Mouse (Mus musculus): Measurements from ENCODE around the gene Mast4. TPM values are rescaled to one million over a fixed set of nuclear protein-coding genes. Genes with fewer than 3 reads are reported as not detected.
A peak's percentile ranks its signal among the peaks of the same experiment; 100 is the strongest.

The Mast4 gene
- polyA plus RNA-seq, 1 experiment from 2014 or later: 41.1 TPM

- no peak overlapping the region for H3K9ac ChIP-seq
- no peak for ATAC-seq (replicated peaks)
- H3K9me3 ChIP-seq: no peaks in the 10 kb centered on the region
- H3K4me3 ChIP-seq: no peak overlapping the region
- H3K36me3 ChIP-seq (replicated peaks): no peaks in the 10 kb centered on the region
- H3K27me3 ChIP-seq (replicated peaks): no peaks in the 10 kb centered on the region
- H3K4me2 ChIP-seq: no peak overlapping the region
- H3K4me1 ChIP-seq: no peaks in the 10 kb centered on the region
- H3K27ac ChIP-seq: no peak overlapping the region
Measured at GRCm38 (mm10) chr13:102914800-102915199, 419.5 kb downstream of the Mast4 start.

GRCm38 (mm10) chr13:102913919-102914318 is 420.4 kb downstream of the Mast4 start:
- WGBS: 80% methylated on average over 2 of the region's 2 CpGs
- no peak for ATAC-seq (replicated peaks)

GRCm38 (mm10) chr13:102912867-102913266 is 421.4 kb downstream of the Mast4 start:
- no peaks in the 10 kb centered on the region for H3K36me3 ChIP-seq (replicated peaks)
- H3K4me3 ChIP-seq: no peak overlapping the region
- H3K27ac ChIP-seq: 0 out of 2 replicates have a peak overlapping the region, but pooled peaks have one; percentile 8
- H3K4me2 ChIP-seq: no peak overlapping the region
- WGBS: 78% methylated on average over 12 of the region's 12 CpGs
- 0 out of 2 replicates have a peak, but pooled peaks have one; percentile 17 for ATAC-seq (replicated peaks)
- H3K4me1 ChIP-seq: no peaks in the 10 kb centered on the region
- no peak overlapping the region for H3K9ac ChIP-seq
- H3K27me3 ChIP-seq (replicated peaks): no peaks in the 10 kb centered on the region
- no peaks in the 10 kb centered on the region for H3K9me3 ChIP-seq

More at GRCm38 (mm10) chr13:102913919-102914318, 420.4 kb downstream of the Mast4 start:
- H3K36me3 ChIP-seq (replicated peaks): no peaks in the 10 kb centered on the region
- no peaks in the 10 kb centered on the region for H3K4me1 ChIP-seq
- H3K27ac ChIP-seq: no peak overlapping the region
- no peak overlapping the region for H3K9ac ChIP-seq
- H3K4me3 ChIP-seq: no peak overlapping the region
- H3K9me3 ChIP-seq: no peaks in the 10 kb centered on the region
- no peaks in the 10 kb centered on the region for H3K27me3 ChIP-seq (replicated peaks)
- H3K4me2 ChIP-seq: no peak overlapping the region

- no peak for ATAC-seq (replicated peaks)
- Histone ChIP-seq H3K9ac (no peak overlapping the region), H3K9me3 (no peaks in the 10 kb centered on the region), H3K36me3 (replicated peaks) (no peaks in the 10 kb centered on the region), H3K4me2 (no peak overlapping the region), H3K27me3 (replicated peaks) (no peaks in the 10 kb centered on the region), H3K27ac (no peak overlapping the region), H3K4me1 (peaks cover 10% of the 10 kb centered on the region), H3K4me3 (no peak overlapping the region)
- WGBS: 94% methylated on average over 5 of the region's 5 CpGs
Measured at GRCm38 (mm10) chr13:102909654-102910418, 424.5 kb downstream of the Mast4 start.

GRCm38 (mm10) chr13:102906661-102907009 is 427.7 kb downstream of the Mast4 start:
- Histone ChIP-seq H3K36me3 (replicated peaks) (no peaks in the 10 kb centered on the region), H3K27ac (peak overlapping the region; percentile 82), H3K4me2 (peak overlapping the region; percentile 83), H3K4me3 (peak overlapping the region; percentile 49), H3K27me3 (replicated peaks) (no peaks in the 10 kb centered on the region), H3K4me1 (peaks cover 10% of the 10 kb centered on the region), H3K9me3 (no peaks in the 10 kb centered on the region), H3K9ac (peak overlapping the region; percentile 47)
- no peak for ATAC-seq (replicated peaks)
- 3% methylated on average over 9 of the region's 9 CpGs for WGBS

- peak overlapping the region; percentile 82 for H3K27ac ChIP-seq
- peak overlapping the region; percentile 83 for H3K4me2 ChIP-seq
- peak overlapping the region; percentile 49 for H3K4me3 ChIP-seq
- under 1% methylated on average over 16 of the region's 16 CpGs for WGBS
- ATAC-seq (replicated peaks): peak; percentile 95
- H3K36me3 ChIP-seq (replicated peaks): no peaks in the 10 kb centered on the region
- peaks cover 10% of the 10 kb centered on the region for H3K4me1 ChIP-seq
- no peaks in the 10 kb centered on the region for H3K27me3 ChIP-seq (replicated peaks)
- no peaks in the 10 kb centered on the region for H3K9me3 ChIP-seq
- peak overlapping the region; percentile 47 for H3K9ac ChIP-seq
Measured at GRCm38 (mm10) chr13:102906004-102906660, 428.2 kb downstream of the Mast4 start.

- Histone ChIP-seq H3K27ac (peak overlapping the region; percentile 82; the same call in 1 of the 2 replicates), H3K9ac (peak overlapping the region; percentile 47), H3K27me3 (replicated peaks) (no peaks in the 10 kb centered on the region), H3K36me3 (replicated peaks) (no peaks in the 10 kb centered on the region), H3K4me1 (peaks cover 10% of the 10 kb centered on the region), H3K9me3 (no peaks in the 10 kb centered on the region), H3K4me3 (peak overlapping the region; percentile 49), H3K4me2 (peak overlapping the region; percentile 83)
- 2% methylated on average over 16 of the region's 16 CpGs for WGBS
- ATAC-seq (replicated peaks): no peak
Measured at GRCm38 (mm10) chr13:102905361-102905950, 428.8 kb downstream of the Mast4 start.

GRCm38 (mm10) chr13:102903689-102904088 is 430.6 kb downstream of the Mast4 start:
- no peak for ATAC-seq (replicated peaks)
- Histone ChIP-seq H3K4me1 (peaks cover 18% of the 10 kb centered on the region), H3K9ac (no peak overlapping the region), H3K36me3 (replicated peaks) (no peaks in the 10 kb centered on the region), H3K27ac (no peak overlapping the region), H3K9me3 (no peaks in the 10 kb centered on the region), H3K27me3 (replicated peaks) (no peaks in the 10 kb centered on the region), H3K4me2 (no peak overlapping the region), H3K4me3 (no peak overlapping the region)
- 82% methylated on average over 4 of the region's 4 CpGs for WGBS

GRCm38 (mm10) chr13:102902123-102902522 is 432.2 kb downstream of the Mast4 start:
- no peak for ATAC-seq (replicated peaks)
- H3K9me3 ChIP-seq: no peaks in the 10 kb centered on the region
- no peak overlapping the region for H3K27ac ChIP-seq
- peaks cover 20% of the 10 kb centered on the region for H3K4me1 ChIP-seq
- H3K36me3 ChIP-seq (replicated peaks): no peaks in the 10 kb centered on the region
- 60% methylated on average over 7 of the region's 7 CpGs for WGBS
- H3K4me2 ChIP-seq: no peak overlapping the region
- no peak overlapping the region for H3K9ac ChIP-seq
- no peak overlapping the region for H3K4me3 ChIP-seq
- no peaks in the 10 kb centered on the region for H3K27me3 ChIP-seq (replicated peaks)

GRCm38 (mm10) chr13:102900531-102900930 is 433.8 kb downstream of the Mast4 start:
- ATAC-seq (replicated peaks): no peak
- peaks cover 21% of the 10 kb centered on the region for H3K4me1 ChIP-seq
- H3K36me3 ChIP-seq (replicated peaks): no peaks in the 10 kb centered on the region
- H3K9me3 ChIP-seq: no peaks in the 10 kb centered on the region
- H3K4me3 ChIP-seq: no peak overlapping the region
- no peak overlapping the region for H3K27ac ChIP-seq
- 74% methylated on average over 8 of the region's 8 CpGs for WGBS
- H3K27me3 ChIP-seq (replicated peaks): no peaks in the 10 kb centered on the region
- H3K9ac ChIP-seq: no peak overlapping the region
- no peak overlapping the region for H3K4me2 ChIP-seq

GRCm38 (mm10) chr13:102900083-102900420 is 434.2 kb downstream of the Mast4 start:
- 55% methylated on average over 2 of the region's 2 CpGs for WGBS
- H3K9ac ChIP-seq: no peak overlapping the region
- H3K27me3 ChIP-seq (replicated peaks): no peaks in the 10 kb centered on the region
- ATAC-seq (replicated peaks): no peak
- no peak overlapping the region for H3K27ac ChIP-seq
- H3K9me3 ChIP-seq: no peaks in the 10 kb centered on the region
- no peak overlapping the region for H3K4me3 ChIP-seq
- H3K4me1 ChIP-seq: peaks cover 17% of the 10 kb centered on the region
- H3K36me3 ChIP-seq (replicated peaks): no peaks in the 10 kb centered on the region
- H3K4me2 ChIP-seq: no peak overlapping the region

- Histone ChIP-seq H3K4me2 (no peak overlapping the region), H3K4me1 (peaks cover 21% of the 10 kb centered on the region), H3K36me3 (replicated peaks) (no peaks in the 10 kb centered on the region), H3K9me3 (no peaks in the 10 kb centered on the region), H3K27me3 (replicated peaks) (no peaks in the 10 kb centered on the region), H3K27ac (no peak overlapping the region), H3K9ac (no peak overlapping the region), H3K4me3 (no peak overlapping the region)
- ATAC-seq (replicated peaks): no peak
- WGBS: 75% methylated on average over 9 of the region's 9 CpGs
Measured at GRCm38 (mm10) chr13:102899253-102900082, 434.8 kb downstream of the Mast4 start.
